Mouse (Mus musculus) layer of hippocampus, postnatal 14 days (tissue): ENCODE measurements around the gene Wfikkn2. TPM values are rescaled to one million over a fixed set of nuclear protein-coding genes. Genes with fewer than 3 reads are reported as not detected.
"Not testable (repeated sequence)": the region's sequence is repeated elsewhere in the genome, so short reads cannot be mapped to it uniquely, and the experiment has no call there.

ENCODE experiments used
- DNase-seq, 2 experiments: peaks; one replicate each; pipeline ENCODE4 v3.0.0; 2021 to 2022; ENCODE audit warnings: low spot score in 2 of 2, mixed read lengths in 1 of 2
- long read RNA-seq, 2 experiments: library from polyadenylated mRNA; stranded (forward); transcript quantifications; one replicate each; pipeline ENCODE4 v2.0.0; 2021
- total RNA-seq, 2 experiments: library from RNA; stranded (reverse); gene quantifications; 2 replicates each; pipeline ENCODE4 v1.2.3; 2021

The Wfikkn2 gene
- total RNA-seq, result 1 to 10 TPM; 1.4 to 5.1 TPM
- long read RNA-seq, experiment 1, result 0 reads
- long read RNA-seq, experiment 2, partial matches to known transcripts, result 0 of 3 reads
- long read RNA-seq, experiment 2, other reads (novel, unspliced or antisense), result 2 of 3 reads

DNA sequence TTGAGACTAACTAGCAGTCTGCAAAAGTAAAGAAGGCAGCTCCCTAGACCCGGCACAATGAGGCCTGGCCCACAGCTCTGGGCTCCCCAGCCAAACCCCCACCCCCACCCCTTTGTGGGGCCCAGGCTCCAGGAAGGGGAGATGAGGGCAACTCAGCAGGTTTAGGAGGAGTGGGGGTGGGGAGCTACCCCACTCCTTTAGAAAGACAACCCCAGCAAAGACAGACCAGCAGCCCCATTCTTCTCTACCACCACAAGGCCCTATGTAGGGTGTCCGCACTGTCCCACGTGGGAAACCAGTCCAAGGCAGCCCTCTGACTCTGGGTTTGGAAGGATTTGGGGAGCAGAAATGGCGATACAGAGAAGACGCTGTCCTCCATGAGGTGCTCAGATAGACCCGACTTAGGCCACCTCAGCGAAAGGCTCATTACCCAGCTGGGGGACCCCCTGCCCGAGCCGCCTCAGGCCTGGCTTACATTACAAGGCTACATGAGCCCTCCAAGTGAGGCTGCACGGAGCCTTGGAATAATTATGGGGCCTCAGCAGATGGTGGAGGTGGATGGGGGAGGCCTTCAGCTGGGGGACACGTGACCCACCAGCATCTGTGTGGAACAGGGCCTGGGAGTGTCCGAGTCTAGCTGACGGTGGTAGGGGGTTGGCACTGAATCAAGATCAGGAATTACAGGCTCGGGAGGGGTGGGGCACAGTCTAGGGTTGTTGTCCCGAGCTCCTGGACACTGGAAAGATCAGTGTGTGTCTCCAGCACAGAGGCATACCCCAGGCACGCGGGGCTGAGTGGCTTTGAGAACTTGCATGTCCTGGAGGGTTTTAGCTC is at the start of gene Wfikkn2:
Wfikkn2 (minus strand) TSS at position 51 of the 834 bp plus-strand sequence.
- no peak for DNase-seq

DNA sequence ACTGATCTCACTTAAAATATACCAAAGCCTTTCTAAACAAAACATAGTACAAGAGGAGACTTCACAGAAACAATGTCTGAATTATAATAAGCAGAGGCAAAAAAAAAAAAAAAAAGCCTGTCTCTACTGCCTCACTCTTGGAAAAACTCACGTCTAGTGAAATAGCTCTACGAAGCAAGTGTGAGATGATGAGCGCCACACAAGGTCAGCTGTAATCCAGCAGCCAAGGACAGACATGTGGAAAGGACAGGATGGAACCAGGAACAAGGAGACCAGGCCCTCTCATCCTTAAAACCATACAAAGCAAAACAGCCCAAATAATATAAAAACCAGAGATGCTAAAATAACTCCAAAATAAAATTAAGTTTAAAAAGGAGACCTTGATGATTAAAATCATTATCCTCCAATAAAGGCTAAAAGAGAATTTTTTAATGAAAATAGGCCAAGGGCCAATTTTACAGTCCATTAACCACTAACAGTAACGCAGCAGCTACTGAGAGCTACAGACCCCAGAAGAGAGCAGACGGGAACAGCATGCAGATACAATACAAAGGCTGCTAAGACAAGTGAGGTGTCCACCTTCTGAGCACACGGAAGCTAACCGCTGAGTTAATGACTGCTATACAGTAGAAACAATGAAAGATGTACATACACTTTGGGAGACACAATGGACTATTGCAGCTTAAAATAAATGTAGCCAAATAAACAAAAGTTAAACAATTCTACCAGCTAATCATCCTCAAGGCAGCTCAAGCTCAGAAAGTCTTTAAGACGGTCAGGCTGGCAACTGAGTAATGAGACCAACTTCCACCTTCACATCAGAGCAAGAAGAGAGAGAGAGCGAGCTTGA is 49.4 kb upstream of the Wfikkn2 start:
- DNase-seq, result no peak

DNA sequence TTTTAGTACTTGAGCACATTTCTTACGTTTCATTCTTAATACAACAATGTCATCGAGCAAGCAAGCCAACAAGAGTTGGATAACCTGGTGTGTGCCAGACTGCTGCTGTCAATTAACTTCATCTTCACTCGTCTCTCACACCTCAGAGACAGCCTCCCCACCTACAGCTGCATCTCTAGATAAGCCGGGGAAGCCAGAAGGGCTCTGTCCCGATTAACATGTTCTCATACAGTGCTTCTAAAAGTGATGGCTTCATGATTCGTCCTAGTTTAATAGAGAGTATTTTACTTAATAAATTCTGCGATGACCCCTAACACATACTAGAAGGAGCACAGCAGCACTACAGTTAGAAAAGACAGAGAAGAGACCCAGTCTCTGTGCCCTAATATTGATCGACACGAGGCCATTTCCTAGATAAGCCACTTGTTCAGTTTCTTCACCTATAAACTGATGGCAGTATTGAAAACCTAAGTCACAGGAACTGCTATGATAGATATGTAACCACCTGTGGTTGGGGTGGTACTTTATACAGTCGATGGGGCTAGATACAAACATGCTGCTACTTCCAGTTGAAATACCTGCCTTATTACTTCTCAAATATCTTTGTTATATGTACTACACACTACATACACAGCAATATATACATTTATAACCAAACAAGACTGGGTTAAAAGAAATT is 44.4 kb upstream of the Wfikkn2 start:
- DNase-seq, result no peak

DNA sequence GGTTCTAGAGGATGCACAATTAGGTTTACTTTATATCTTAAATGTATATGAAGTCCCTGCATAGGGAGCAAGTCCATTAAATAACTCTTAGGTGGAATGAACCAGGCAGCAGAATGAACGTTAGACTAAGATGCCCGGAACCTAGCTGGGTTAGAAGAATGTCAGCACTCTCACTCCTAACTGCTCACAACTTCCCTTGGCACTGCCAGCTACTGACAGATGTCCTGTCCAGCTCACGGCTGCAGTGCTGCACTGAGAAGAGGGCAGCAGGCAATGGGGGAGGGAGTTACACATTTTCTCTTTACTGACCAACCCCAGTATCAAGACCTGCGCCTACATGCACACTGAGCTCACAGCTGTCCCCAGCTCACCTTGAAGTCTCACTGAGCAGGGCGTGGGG is 41.3 kb upstream of the Wfikkn2 start:
- no peak for DNase-seq

DNA sequence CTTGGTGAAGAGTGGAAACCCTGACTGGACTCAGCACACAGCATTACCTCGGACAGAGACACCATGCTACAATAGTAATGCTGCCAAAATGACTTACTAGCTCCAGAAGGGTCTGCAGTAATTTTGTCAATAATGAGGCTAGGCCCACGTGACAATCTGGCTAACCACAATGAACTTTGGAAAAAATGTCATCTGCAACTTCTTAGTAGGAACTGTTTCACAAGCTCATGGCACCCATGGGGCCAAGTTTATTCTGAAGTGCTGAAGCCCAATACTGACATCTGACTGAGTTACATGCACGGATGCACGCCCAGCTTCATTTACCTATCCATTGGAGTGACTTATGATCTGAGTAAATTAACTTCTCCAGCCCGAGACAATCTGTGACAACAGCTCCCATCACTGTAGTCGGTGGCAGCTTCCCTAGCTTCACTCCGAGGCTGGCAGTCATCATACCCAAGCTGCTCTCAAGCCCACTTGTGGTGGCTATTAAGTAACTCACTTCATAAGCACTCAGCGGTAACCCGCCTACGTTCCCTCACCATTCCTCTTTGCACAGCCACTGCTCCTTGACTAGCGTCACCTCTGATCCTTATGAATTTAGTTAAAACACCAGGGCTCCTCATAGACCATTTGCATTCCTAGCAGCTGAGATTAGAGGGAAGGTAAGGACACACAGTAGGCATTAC is 40.2 kb upstream of the Wfikkn2 start:
- DNase-seq, result peak in 1 of 2 experiments; percentile 12

DNA sequence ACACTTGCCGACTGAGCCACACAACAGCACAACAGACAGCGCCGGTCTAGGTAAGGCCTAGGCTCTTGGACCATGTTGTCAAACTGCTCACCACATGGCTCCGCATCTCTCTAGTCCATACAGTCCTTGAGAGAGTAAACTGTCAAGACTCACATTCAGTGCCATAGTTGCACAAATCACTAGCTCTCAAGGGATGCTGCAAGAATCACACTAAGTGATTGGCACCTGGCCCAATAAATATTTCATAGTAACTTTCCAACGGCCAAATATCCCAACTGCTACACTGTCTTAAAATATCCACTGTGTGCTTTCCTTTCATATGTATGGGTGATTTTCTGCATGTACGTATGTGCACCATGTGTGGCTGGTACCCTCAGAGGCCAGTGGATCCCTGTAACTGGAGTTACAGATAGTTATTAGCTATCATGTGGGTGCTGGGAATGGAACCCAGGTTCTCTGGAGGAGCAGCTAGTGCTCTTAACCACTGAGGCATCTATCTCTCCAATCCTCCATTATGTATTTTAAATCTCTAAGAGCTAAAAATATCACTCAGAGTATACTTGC is 37.8 kb upstream of the Wfikkn2 start:
- DNase-seq, result no peak

DNA sequence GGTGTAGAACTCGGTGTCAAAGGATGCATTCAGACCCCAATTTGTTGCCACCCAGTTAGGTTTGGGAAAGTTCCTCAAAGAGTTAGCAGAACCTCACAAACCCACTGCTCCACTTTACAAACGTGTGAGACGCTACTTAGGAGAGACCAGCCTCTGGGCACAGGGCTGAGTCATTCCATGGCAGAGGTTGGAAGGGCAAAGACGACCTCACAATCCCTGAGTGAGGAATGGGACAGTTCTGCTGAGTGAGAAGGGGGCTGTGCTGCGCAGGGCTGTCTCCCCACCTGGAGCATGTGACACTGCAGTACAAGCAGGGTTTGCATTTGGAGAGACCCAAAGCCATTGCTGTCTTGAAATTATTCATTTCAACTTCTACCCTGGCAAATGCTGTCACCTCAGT is 36.5 kb upstream of the Wfikkn2 start:
- DNase-seq, result no peak

DNA sequence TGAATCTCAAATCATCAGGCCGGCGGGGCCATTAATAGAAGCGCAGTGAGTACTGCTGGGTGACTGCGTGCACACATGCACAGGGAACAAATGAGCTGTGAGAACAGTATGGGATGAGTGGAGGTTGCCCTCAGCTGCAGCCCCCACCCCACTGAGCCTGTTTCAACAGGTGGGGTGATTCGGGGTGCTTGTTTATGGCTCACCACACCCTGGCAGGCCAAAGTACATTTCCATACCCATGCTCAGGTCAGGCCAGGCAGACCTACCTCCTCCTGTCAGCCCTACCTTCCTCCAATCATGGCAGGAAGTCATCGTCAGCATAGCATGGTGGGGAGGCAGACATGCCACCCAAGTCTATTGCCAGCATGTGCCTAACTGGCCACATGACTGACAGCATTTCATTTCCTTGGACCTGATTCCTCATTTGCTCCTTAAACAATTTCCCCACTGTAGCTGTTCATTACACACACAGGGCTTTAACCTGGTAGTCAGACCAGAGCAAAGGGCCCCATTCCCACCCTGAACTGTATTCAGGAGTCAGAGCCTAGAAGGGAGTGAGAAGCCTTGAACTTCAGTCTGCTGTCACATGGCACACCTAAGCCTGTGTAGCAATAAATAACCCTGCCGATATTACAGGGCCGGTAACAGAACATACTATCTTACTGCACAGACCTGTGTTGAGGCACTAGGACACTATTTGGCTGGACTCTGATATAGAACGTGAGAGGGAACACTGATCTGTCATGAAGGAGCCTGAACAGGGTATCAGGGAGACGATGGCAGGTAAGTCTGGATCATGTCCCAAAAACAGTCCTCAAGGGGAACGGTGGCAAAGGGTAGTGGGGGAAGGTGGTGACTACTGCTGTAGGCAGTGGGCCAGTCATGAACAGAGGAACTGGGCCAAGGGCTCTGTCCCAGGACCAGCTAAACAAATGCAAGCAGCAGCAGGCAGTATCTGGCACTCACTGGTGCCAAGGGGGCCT is 35.7 kb upstream of the Wfikkn2 start, which contains the start of gene Gm21885:
Gm21885 (plus strand) TSS at position 675 of the 983 bp plus-strand sequence.
- peak; percentile 26 to 46 for DNase-seq

DNA sequence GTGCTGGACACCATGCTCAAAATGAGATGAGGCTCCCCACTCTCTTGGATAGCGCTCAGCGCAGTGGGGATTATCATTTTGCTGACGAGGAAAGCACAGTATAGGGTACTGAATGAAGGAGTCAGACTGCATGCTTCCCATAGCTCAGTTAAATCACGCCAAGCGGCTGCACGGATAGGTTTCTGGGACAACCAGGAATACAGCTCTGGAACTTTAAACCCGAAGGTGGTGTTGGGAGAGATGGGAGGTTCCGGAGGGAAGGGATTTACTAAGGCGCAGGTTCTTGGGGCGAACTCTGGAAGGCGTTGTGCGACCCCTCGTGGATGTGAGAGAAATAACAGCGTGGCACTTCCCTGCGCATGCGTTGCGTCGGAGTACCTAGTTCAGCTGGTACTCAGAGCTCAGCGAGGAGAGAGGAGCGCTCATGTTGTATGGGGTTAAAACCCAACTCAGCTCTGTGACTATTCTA is 31.1 kb upstream of the Wfikkn2 start:
- peak; percentile 92 to 95 for DNase-seq

DNA sequence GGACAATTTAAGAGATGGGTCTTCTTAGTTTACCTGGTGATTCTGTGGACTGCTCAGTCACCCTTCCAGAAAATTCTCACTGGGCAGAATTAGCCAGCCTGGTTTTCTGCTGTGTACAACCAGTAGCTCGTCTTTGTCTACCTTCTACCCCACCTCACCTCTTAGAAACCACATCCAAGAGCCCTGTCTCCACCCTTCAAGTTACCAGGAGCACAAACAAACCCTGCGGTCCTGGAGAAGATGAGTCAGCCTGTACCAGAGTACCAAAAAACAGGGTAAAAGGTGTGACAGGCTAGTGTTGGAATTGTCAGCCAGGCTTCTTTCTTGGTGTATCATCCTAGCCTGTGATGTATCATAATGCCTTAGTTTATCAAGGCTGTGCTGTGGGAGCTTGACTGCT is 29.9 kb upstream of the Wfikkn2 start:
- DNase-seq, result no peak

DNA sequence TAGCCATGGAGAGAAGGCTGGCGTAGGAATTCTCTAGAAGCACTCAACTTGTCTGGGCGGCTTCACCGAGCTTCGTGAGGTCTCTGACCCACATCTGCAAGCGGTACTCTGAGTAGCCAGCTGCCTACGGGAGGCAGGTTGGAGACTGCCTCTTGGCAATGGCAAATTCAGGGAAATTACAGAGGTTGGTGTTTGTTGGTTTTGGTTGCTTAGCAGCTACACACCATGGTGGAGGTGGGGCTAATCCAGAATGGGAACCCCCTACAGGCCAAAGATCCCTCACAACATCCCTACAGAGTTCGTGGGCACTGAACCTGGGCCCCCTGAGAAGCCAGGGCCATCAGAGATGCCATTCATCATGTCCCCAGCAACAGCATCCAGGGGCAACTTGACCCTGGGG is 29.4 kb upstream of the Wfikkn2 start:
- DNase-seq, result no peak

DNA sequence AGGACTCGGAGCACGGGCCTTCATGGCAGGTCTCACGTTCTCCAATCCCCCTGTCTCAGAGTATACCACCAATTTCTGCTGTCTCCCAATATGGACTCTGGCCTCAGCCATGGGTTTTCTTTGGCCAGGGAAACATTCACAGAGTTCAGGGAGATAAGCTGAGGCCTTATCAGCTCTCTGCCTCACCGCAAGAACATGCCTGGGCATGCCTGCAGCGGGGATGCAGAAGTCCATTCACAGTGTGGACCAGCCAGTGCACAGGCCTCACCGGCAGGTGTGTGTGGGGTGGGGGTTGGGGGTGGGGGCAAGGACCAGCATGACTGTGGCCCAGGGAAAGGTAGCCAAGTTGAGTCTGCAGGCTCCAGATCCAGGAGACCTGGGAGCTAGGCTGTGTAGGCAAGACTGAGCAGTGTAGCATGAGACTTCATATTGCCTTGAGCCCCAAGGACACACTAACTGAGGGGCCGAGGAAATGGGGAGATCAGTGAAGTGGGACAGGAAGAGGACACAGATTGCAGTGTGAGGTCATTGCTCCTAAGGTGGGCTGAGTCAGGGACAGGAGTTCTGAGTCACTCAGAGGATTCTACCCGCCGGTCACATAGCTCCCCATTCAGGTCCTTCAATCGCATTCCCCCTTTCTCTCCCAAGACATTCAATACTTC is 28.5 kb upstream of the Wfikkn2 start:
- DNase-seq, result no peak

DNA sequence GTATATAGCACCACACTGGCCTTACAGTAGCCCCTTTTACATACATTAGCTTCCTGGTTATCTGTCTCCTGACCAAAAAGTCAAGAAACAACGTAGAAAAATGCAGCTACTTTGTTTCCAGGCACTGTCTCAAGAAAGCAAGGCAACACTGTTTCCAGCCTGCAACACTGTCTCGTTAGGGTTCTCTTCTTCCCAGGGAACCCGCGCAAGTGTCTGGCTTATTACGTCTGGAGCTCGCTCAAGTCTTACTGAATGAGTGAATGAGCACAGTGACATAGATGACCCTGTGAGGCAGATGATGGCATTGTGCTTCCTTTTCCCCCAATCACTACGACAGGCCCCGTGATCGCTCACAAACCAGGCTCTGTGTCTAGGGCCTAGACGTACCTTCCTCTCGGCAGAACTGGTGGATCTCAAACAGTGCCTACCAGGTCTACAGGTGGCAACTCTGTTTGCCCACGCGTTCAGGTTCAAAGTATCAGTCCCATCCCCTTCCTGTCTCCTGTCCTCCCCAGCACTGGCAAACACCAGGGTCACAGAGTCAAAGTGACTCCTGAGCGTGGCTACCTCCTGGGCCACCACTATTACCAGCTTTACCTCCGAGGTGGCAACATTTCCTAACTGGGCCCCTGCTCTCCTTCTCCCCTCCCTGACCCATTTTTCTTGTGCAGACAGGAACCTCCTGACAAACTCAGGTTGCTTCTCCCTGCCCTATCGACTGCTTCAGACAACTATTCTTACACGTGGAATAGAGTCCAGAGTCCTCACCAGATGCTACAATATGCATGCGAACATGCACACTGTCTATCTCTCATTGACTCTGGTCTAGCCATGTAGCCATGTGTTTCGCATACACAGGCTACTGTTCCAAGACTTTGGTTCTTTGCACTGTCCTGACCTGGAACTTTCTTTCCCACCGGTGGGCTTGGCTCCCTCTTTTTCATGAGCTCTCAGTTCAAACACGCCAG is 27.4 kb upstream of the Wfikkn2 start:
- DNase-seq, result no peak

DNA sequence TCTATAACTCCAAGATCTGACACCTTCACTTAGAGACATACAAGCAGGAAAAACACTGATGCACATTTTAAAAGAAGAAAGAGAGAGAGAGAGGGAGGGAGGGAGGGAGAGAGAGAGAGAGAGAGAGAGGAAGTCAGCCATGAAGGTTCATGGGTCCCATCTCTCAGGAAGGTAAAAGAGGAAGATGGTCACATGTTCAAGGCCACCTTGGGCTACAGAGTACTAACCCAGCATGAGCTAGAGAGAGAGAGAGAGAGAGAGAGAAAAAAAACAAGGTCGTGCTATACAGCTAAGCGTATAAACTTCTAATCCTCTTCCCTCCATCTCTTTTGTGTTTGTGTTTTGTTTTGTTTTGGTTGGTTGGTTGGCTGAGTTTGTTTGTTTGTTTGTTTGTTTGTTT is 25.2 kb upstream of the Wfikkn2 start:
- DNase-seq, result no peak

DNA sequence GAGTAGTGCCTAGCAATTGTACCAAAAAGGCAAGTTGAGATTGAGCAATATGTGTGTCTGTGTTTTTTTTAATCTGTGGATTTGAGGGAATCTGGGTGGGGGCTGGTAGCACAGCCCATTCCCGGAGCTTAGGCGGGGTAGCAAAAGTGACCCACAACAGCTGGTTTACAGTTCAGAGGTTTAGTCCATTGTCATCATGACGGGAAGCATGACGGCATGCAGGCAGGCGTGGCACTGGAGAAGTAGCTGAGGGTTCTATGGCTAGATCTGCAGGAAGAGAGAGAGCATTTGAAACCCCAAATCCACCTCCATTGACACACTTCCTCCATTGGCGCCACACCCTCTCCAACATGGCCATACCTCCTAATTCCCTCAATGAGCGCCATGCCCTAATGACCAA is 24.1 kb upstream of the Wfikkn2 start:
- no peak for DNase-seq

DNA sequence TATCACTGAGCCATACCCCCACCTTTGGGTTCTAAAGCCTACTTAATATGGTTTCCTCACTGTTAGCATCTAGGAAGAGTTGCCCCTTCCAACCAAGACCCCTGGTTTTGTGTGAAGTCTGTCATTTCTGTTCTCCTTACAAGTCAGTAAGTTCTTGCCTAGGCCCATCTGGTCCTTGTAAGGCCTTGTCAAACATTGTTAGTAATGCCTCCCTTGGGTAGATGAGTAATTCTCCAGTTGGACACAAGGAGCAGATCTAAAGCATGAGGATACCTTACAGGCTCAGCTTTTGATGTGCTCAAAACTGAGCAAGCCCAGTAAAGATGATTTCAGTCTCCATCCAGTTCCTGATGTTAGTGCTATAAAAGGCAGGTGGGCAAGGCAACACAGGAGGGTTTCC is 23.0 kb upstream of the Wfikkn2 start:
- DNase-seq, result no peak

DNA sequence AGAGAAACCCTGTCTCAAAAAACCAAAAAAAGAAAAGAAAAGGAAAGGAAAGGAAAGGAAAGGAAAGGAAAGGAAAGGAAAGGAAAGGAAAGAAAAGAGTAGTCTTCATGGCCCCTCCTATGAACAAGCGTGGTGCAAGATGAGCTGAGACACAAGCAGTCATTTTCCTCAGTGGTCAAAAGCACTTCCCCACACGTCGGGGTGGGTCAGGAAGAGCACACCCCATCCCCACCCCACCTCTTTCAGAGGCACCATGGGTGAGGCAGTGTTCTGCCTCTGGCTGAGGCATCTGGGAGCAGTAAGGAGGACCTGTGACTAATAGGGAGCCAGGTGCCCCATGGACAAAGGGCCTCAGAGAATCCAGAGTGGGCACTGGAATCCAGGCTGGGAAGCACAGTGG is 20.4 kb upstream of the Wfikkn2 start:
- not testable (repeated sequence) for DNase-seq
